Mouse (Mus musculus) neural tube, embryonic 13.5 days (tissue): ENCODE data around the gene Nop56. TPM values are rescaled to one million over a fixed set of nuclear protein-coding genes. Genes with fewer than 3 reads are reported as not detected.

Experiments used
- ATAC-seq: fragments of 200-750 bp; cut with Nextera tagmentation; 2 replicates; pipeline ENCODE4 v1.8.0; 2017; ENCODE audit warnings: low read depth, mild to moderate bottlenecking, moderate TSS enrichment, moderate library complexity
- H3K27ac ChIP-seq: fragments of 300-500 bp; sonication (generic); replicated peaks from 2 replicates; pipeline ENCODE4 v1.5.1; 2015; ENCODE audit warnings: moderate library complexity, mild to moderate bottlenecking, inconsistent platforms
- H3K27me3 ChIP-seq: fragments of 300-500 bp; sonication (generic); 2 replicates; pipeline ENCODE4 v1.6.1; 2015; ENCODE audit warnings: mild to moderate bottlenecking, inconsistent platforms
- H3K36me3 ChIP-seq: fragments of 300-500 bp; sonication (generic); 2 replicates; pipeline ENCODE4 v1.6.1; 2015; ENCODE audit warnings: mild to moderate bottlenecking, inconsistent platforms
- H3K4me1 ChIP-seq: fragments of 300-500 bp; sonication (generic); replicated peaks from 2 replicates; pipeline ENCODE4 v1.6.1; 2015; ENCODE audit warnings: inconsistent platforms
- H3K4me2 ChIP-seq: fragments of 300-500 bp; sonication (generic); 2 replicates; pipeline ENCODE4 v1.6.1; 2015; ENCODE audit warnings: inconsistent platforms, mild to moderate bottlenecking, moderate library complexity
- H3K4me3 ChIP-seq: fragments of 300-500 bp; sonication (generic); 2 replicates; pipeline ENCODE4 v1.5.1; 2015; ENCODE audit warnings: mild to moderate bottlenecking, inconsistent platforms
- H3K9ac ChIP-seq: fragments of 300-500 bp; sonication (generic); 2 replicates; pipeline ENCODE4 v1.6.1; 2015; ENCODE audit warnings: moderate library complexity, mild to moderate bottlenecking, inconsistent platforms
- H3K9me3 ChIP-seq: fragments of 300-500 bp; sonication (generic); 2 replicates; pipeline ENCODE4 v1.6.1; 2016; ENCODE audit warnings: inconsistent platforms
- WGBS: fragments of 180-500 bp; shearing (Covaris S2); methylation state at CpG from one replicate; pipeline ENCODE4 v1.1.7; 2015; 5-methylcytosine and 5-hydroxymethylcytosine counted together
- polyA plus RNA-seq: library from polyadenylated mRNA; unstranded; fragments of >200 nt; fragmentation: Nextera tagmentation; extraction: Ambion mirVana; gene quantifications from 2 replicates; pipeline ENCODE4 v1.2.1, GENCODE M21; 2015

Nop56 gene
- polyA plus RNA-seq, 1 experiment from 2014 or later, result 230 TPM

DNA sequence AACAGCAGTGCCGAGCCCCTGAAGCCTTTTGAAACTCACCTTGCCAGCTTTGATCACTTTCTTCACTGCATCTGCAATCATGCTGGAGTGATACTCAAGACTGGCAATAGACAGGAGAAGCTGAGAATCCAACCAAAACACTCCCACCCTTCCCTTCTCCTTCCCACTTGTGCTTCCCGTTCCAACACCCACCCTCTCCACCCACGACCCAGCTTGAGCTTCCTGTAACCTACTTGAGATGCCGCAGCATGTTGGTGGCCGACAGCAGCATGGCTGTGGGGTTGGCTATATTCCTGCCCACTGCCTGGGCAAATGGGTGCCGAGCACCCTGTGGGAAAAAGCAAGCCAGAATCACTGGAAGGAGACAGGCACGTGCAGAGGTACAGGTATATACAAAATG lies 6.0 kb downstream of the Nop56 start:
- peaks cover 63% of the 10 kb centered on the region for H3K36me3 ChIP-seq

DNA sequence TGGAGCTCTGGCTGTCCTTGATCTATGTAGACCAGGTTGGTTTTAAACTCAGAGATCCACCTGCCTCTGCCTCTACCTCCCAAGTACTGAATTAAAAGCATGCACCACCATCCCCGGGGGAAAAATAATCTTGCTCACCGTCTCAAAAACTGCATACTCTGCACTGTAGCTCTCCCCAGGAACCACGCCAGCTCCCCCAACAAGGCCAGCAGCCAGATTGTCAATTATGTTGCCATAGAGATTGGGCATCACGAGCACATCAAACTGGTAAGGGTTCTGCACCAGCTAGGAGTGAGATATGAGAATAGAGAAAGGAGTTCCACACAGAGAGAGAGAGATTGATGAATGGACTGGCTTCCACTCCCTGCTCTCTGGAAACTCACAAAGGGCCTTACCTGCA lies 6.6 kb downstream of the Nop56 start:
- Histone ChIP-seq H3K9me3 (no peaks in the 10 kb centered on the region), H3K27me3 (no peaks in the 10 kb centered on the region), H3K4me1 (peaks cover 35% of the 10 kb centered on the region), H3K36me3 (peaks cover 57% of the 10 kb centered on the region), H3K9ac (no peak overlapping the region), H3K27ac (no peak overlapping the region), H3K4me3 (no peak overlapping the region), H3K4me2 (no peak overlapping the region)
- WGBS, result 71% methylated on average over 4 of the region's 4 CpGs
- ATAC-seq, result no peak

More for the DNA sequence above, 6.0 kb downstream of the Nop56 start:
- no peak overlapping the region for H3K4me3 ChIP-seq
- H3K9me3 ChIP-seq, result no peaks in the 10 kb centered on the region
- H3K27me3 ChIP-seq, result no peaks in the 10 kb centered on the region
- no peak overlapping the region for H3K27ac ChIP-seq
- WGBS, result 60% methylated on average over 7 of the region's 7 CpGs
- no peak for ATAC-seq
- H3K4me1 ChIP-seq, result peaks cover 36% of the 10 kb centered on the region
- H3K4me2 ChIP-seq, result no peak overlapping the region
- no peak overlapping the region for H3K9ac ChIP-seq

DNA sequence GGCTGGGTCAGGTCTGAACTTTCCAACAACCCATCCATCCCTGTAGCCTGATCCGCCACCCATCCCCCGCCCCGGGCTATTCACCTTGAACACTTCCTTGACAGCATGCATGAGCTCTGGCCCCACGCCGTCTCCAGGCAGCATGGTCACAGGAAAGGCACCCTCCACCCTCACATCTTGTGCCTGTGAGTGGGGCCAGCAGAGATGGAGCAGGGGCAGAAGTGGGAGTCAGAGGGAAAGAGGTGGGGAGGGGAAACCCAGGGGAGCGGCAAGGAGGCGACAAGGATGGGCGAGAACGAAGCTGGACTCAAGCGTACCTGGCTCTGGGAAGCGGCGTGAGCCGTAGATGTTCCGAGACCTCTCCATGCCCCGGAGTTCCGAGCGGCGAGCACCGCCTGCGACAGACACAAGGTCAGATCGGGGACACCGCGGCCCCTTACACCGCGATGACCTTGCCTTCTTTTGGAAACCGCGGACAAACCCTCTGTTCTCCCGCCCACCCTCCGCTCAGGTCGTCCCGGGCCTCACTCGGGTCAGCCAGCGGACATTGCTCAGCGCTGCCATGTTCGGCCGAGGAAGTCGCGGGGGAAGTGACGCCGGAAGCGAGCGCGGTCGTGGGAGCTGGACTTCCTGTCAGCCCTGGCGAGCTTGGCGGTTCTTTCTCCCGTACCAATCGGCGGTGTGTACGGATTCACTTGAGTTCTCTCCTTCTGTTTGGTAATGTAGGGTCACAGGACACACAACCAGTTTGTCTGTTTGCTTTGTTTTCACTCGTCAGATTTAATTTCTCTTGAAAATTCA lies 9.8 kb downstream of the Nop56 start, which contains the start of gene Idh3b:
Gene Idh3b (minus strand): TSS at position 694 of the 801 bp plus-strand sequence.
- peak; percentile 85 for ATAC-seq
- under 1% methylated on average over 51 of the region's 51 CpGs for WGBS
- peak within 1 kb of the TSS; percentile 98 for H3K4me2 ChIP-seq
- H3K4me3 ChIP-seq, result peak within 1 kb of the TSS; percentile 93
- H3K4me1 ChIP-seq, result peaks cover 21% of the 10 kb centered on the region
- peak within 1 kb of the TSS; percentile 92 for H3K9ac ChIP-seq
- H3K9me3 ChIP-seq, result no peaks in the 10 kb centered on the region
- peak within 1 kb of the TSS; percentile 77 for H3K27ac ChIP-seq
- no peaks in the 10 kb centered on the region for H3K27me3 ChIP-seq
- H3K36me3 ChIP-seq, result peaks cover 27% of the 10 kb centered on the region

DNA sequence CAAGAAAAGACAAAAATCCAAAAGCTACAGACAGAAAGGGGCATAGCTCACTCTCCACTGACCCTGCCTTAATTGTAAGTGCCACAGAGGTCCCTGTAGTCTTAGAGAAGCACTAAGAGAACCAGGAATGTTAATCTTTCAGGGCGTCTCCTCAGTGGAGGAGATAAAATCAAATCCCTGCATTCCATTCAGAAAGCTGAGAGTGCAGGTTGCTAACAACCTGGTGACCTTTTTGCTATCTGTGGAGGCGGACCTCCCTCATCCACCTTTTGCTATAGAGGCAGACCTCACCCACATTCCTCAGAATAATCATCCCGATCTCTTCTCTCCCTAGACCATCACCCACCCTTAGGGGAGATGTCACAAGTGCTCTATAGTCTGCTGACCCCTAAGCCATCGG lies 14.9 kb downstream of the Nop56 start:
- 78% methylated on average over 4 of the region's 4 CpGs for WGBS
- Histone ChIP-seq H3K4me2 (no peak overlapping the region), H3K9ac (no peak overlapping the region), H3K36me3 (no peaks in the 10 kb centered on the region), H3K4me1 (peaks cover 29% of the 10 kb centered on the region), H3K27ac (no peak overlapping the region), H3K9me3 (no peaks in the 10 kb centered on the region), H3K4me3 (no peak overlapping the region), H3K27me3 (peaks cover 5% of the 10 kb centered on the region)
- ATAC-seq, result no peak

DNA sequence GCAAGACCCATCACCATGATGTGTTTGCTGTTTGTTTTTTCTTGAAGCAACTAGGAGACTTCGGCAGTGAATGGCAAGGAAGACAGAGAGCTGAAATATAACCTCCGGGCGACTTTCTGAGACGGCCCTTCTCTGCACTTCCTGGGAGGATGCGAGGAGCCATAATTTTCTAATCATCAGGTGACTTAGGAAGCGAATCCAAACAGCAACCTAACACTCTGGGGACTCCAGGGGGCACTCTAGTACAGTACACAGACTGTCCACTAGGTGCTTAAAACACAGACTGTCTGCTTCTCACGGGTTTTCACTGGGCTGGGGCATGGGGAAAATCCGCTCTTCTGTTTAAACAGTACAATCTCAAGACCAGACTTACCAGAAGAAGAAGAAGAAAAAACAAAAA lies 17.2 kb downstream of the Nop56 start:
- peaks cover 34% of the 10 kb centered on the region for H3K4me1 ChIP-seq
- no peak overlapping the region for H3K4me3 ChIP-seq
- H3K36me3 ChIP-seq, result no peaks in the 10 kb centered on the region
- peak overlapping the region; percentile 27; the same call in 1 of the 2 replicates for H3K4me2 ChIP-seq
- H3K9me3 ChIP-seq, result no peaks in the 10 kb centered on the region
- 0 out of 2 replicates have a peak overlapping the region, but pooled peaks have one; percentile 34 for H3K9ac ChIP-seq
- H3K27me3 ChIP-seq, result peaks cover 7% of the 10 kb centered on the region
- ATAC-seq, result no peak
- WGBS, result 13% methylated on average over 8 of the region's 8 CpGs
- H3K27ac ChIP-seq, result no peak overlapping the region

DNA sequence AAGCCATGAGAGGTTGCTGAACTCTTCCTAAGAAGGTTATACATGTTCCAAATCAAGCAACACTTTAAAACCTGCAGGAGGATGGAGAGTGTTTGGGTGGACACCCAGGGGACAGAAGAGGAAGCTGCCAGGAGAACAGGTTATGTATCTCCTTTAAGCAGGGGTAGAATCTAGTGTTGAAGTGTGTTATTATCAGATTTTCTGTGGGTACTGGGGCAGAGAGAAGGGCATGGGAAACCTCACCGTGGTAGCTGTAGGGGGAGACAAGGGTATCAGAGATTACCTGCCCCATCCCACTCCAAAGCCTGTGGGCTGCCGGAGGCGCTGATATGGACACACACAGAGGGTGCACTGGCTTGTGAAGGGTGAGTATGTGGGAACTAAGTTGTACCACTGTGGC lies 18.8 kb downstream of the Nop56 start:
- no peaks in the 10 kb centered on the region for H3K9me3 ChIP-seq
- H3K4me1 ChIP-seq, result peaks cover 49% of the 10 kb centered on the region
- ATAC-seq, result no peak
- no peaks in the 10 kb centered on the region for H3K36me3 ChIP-seq
- H3K27me3 ChIP-seq, result peaks cover 14% of the 10 kb centered on the region
- no peak overlapping the region for H3K4me2 ChIP-seq
- H3K4me3 ChIP-seq, result no peak overlapping the region
- H3K9ac ChIP-seq, result no peak overlapping the region
- WGBS, result 48% methylated on average over 3 of the region's 3 CpGs
- H3K27ac ChIP-seq, result no peak overlapping the region

DNA sequence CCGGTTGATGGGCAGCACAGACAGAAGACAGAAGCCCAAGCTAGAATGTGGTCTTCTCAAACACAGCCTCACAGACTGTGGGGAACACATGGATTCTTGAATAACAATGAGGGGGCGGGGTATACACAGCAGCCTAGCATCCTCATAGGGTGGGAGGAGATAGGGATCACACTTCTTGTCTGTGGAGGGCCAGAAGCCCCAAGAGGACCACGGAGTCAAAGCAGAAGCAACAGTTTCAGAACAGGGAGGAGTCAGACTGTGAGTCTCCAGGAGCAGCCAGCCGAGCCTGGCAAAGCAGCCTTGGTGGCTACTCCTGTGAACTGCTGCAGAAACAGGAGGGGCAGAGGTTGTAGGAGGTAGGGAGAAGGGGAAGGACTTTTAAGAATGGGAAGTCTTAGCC lies 19.3 kb downstream of the Nop56 start:
- H3K4me3 ChIP-seq, result no peak overlapping the region
- H3K4me1 ChIP-seq, result peaks cover 49% of the 10 kb centered on the region
- H3K27ac ChIP-seq, result no peak overlapping the region
- H3K27me3 ChIP-seq, result peaks cover 14% of the 10 kb centered on the region
- no peak for ATAC-seq
- H3K4me2 ChIP-seq, result peak overlapping the region; percentile 8; the same call in 1 of the 2 replicates
- WGBS, result 3% methylated on average over 4 of the region's 4 CpGs
- no peaks in the 10 kb centered on the region for H3K36me3 ChIP-seq
- no peak overlapping the region for H3K9ac ChIP-seq
- H3K9me3 ChIP-seq, result no peaks in the 10 kb centered on the region

DNA sequence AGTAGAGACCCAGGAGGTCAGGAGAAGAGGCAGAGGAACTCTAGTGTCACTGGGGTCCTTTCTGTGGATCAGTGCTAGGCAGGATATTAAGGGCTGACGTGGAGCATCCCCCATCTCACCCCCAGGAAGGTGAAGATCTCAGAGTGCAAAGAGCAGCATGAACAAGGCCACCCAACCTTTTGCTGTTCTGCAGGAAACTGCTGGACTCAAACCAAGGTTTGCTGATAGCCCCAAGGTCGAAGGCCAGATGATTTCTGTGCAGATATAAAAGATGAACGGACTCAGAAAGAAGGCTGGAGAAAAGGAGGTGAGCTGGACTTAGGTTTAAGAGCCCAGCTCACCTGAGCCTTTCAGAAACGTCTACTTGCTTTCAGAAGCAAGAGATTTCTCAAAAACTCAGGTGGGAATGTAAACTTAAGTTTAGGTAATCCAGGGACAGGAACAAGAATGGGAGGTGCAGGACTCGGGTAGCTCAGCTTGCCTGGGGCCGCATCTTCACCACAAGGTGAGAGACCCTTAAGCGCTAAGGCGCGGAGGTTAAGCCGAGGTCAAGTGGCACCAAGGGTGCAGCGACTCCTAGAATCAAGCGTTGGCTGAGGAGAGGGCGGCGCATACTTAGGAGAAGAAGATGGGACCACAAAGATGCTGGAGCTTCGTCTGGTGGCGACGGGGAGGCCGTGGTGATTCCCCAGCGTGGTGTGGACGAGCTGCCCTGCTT lies 20.1 kb downstream of the Nop56 start:
- no peak for ATAC-seq
- 8% methylated on average over 20 of the region's 20 CpGs for WGBS
- H3K9ac ChIP-seq, result peak overlapping the region; percentile 92
- H3K27me3 ChIP-seq, result peaks cover 14% of the 10 kb centered on the region
- peak overlapping the region; percentile 75 for H3K4me3 ChIP-seq
- H3K4me2 ChIP-seq, result peak overlapping the region; percentile 68
- H3K4me1 ChIP-seq, result peaks cover 55% of the 10 kb centered on the region
- H3K9me3 ChIP-seq, result no peaks in the 10 kb centered on the region
- no peaks in the 10 kb centered on the region for H3K36me3 ChIP-seq
- H3K27ac ChIP-seq, result peak overlapping the region; percentile 89

DNA sequence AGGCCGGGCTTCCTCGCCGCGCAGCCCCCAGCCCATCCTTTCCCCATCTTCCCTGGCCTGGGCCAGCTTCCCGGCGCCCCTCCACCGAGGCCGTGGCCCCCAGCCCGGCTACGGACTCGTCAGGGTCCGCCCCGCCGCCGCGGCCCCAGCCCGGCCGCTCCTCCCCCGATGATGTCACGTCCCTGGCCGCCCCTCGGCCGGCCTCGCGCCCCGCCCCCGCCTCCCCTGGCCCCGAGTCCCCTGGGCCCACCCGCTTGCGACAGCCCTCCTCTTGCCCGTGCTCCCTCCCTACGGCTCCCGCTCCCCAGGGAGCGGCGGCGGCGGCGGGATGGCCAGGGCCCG lies 20.7 kb downstream of the Nop56 start, which contains the start of gene Ebf4:
Gene Ebf4 (plus strand): TSS at position 234 of the 342 bp plus-strand sequence.
- Histone ChIP-seq H3K4me1 (peaks cover 58% of the 10 kb centered on the region), H3K9ac (peak within 1 kb of the TSS; percentile 92), H3K4me3 (peak within 1 kb of the TSS; percentile 75), H3K36me3 (no peaks in the 10 kb centered on the region), H3K27ac (peak within 1 kb of the TSS; percentile 89), H3K4me2 (peak within 1 kb of the TSS; percentile 68), H3K27me3 (peaks cover 14% of the 10 kb centered on the region), H3K9me3 (no peaks in the 10 kb centered on the region)
- WGBS, result under 1% methylated on average over 38 of the region's 39 CpGs
- peak; percentile 74 for ATAC-seq

DNA sequence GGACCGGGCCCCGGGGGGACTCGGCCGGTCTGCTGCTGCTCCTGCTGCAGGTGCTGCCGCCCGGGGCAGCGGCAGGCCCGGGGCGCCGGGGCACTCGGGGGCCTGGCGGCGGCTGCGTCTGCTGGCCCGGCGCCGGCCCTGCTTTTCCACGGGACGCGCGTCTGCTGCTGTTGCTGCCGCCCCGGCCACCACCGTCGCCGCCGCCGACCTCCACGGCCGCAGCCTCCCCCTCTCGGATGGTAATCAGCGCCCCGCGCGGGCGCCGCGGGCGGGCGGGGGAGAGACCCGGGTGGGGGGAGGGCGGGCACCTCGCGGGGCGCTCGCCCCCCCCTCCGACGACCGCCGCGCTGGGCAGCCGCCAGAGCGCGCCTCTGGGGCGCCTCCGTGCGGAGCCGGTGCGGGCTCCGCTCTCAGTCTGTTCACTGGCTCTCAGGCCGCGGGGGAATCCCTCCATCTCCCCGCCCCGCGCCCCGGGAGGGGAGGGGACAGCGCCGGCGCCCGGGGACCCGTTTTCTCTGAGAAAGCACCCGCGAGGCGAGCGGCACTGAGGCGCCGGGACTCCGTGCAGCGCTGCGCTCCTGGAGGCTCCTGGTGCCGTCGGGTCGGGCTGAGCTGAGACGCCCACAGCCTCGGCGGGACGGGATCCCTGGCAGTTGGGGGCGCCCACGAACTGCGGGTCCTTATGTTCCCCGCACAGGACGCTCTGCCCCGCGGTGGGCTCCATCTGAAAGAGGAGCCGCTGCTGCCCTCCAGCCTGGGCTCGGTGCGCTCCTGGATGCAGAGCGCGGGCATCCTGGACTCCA lies 21.3 kb downstream of the Nop56 start:
- H3K9me3 ChIP-seq, result no peaks in the 10 kb centered on the region
- H3K4me1 ChIP-seq, result peaks cover 58% of the 10 kb centered on the region
- no peaks in the 10 kb centered on the region for H3K36me3 ChIP-seq
- peaks cover 14% of the 10 kb centered on the region for H3K27me3 ChIP-seq
- peak overlapping the region; percentile 89 for H3K27ac ChIP-seq
- peak overlapping the region; percentile 92 for H3K9ac ChIP-seq
- peak; percentile 75 for ATAC-seq
- under 1% methylated on average over 59 of the region's 99 CpGs for WGBS
- peak overlapping the region; percentile 68 for H3K4me2 ChIP-seq
- H3K4me3 ChIP-seq, result peak overlapping the region; percentile 75

DNA sequence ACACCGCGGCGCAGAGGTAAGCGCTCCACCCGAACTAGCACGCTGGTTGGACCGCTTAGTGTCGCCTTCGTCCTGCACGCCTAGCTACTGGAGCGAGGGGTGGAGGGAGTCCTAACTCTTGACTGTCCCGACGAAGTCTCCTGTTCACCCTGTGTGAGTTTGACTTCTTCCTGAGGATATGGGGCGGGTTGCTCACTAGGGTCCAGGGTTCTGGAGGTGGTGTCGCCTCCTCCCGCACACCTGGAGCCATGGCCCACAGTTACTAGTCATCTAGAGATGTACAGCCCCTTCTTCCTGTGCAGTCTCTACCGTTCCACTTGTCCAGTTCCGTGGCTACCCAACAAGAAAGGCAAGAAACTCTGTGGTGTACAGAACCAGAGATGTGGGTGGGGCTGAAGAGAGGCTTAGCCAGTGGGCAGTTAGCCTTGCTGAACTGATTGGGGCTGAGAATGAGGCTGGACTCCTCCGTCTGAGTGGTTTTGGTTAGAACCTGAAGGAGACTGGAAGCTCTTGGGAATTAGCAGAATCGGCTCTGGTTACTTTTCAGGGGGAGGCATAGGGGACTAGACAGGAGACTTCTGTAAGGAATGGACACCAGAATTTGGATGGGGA lies 22.0 kb downstream of the Nop56 start:
- Histone ChIP-seq H3K36me3 (no peaks in the 10 kb centered on the region), H3K9ac (peak overlapping the region; percentile 92), H3K4me3 (peak overlapping the region; percentile 75), H3K27ac (peak overlapping the region; percentile 89; the same call in 1 of the 2 replicates), H3K4me1 (peaks cover 59% of the 10 kb centered on the region), H3K27me3 (peaks cover 14% of the 10 kb centered on the region), H3K9me3 (no peaks in the 10 kb centered on the region), H3K4me2 (peak overlapping the region; percentile 68)
- no peak; the same call in 1 of the 2 replicates for ATAC-seq
- 4% methylated on average over 20 of the region's 20 CpGs for WGBS
